Mouse (Mus musculus): ENCODE data around the gene Ctsc. TPM values are rescaled to one million over a fixed set of nuclear protein-coding genes. Genes with fewer than 3 reads are reported as not detected.

The Ctsc gene
- 10.6 TPM for polyA plus RNA-seq (2012; fragmentation: generic; extraction: Trizol)

GRCm38 (mm10) chr7:88277858-88278627 lies at the start of gene Ctsc:
Gene Ctsc, plus strand, starts transcription at chr7:88278085.
- Histone ChIP-seq H3ac (ENCODE audit: control insufficient read depth, insufficient read length) (no peak within 1 kb of the TSS), H3K4me3 (peak within 1 kb of the TSS; percentile 27), H3K79me2 (ENCODE audit: control insufficient read depth, insufficient read depth) (no peaks in the 10 kb centered on the region), H3K4me2 (ENCODE audit: low read depth) (peak within 1 kb of the TSS; percentile 56), H3K27me3 (ENCODE audit: control insufficient read depth, insufficient read depth, insufficient read length) (no peaks in the 10 kb centered on the region), H3K36me3 (ENCODE audit: control insufficient read depth, insufficient read depth) (no peaks in the 10 kb centered on the region)
- TF ChIP-seq MYOG (IDR thresholded peaks at IDR 0.05; ENCODE audit: control insufficient read depth in 1 of 3, insufficient read depth in 1 of 3, insufficient read length in 2 of 3, low read depth in 2 of 3) (no peak), E2F4 (IDR thresholded peaks at IDR 0.05; ENCODE audit: insufficient read depth) (no peak), POLR2A (IDR thresholded peaks at IDR 0.05; ENCODE audit: insufficient read length, low read depth) (peak; percentile 60)

GRCm38 (mm10) chr7:88229051-88229450 lies 48.8 kb upstream of the Ctsc start:
- no peak overlapping the region for H3K4me3 ChIP-seq
- no peaks in the 10 kb centered on the region for H3K36me3 ChIP-seq (ENCODE audit: control insufficient read depth, insufficient read depth)
- TF ChIP-seq SRF (IDR thresholded peaks at IDR 0.05; ENCODE audit: control insufficient read depth, insufficient read length, low read depth), result no peak
- TF ChIP-seq MYOD1 (IDR thresholded peaks at IDR 0.05; ENCODE audit: control insufficient read depth in 1 of 3, insufficient read length in 2 of 3, low read depth in 2 of 3), result no peak
- no peak for TF ChIP-seq TCF3 (IDR thresholded peaks at IDR 0.05; ENCODE audit: insufficient read length, low read depth)
- TF ChIP-seq MYOG (IDR thresholded peaks at IDR 0.05; ENCODE audit: control insufficient read depth in 1 of 3, insufficient read depth in 1 of 3, insufficient read length in 2 of 3, low read depth in 2 of 3), result no peak
- no peak for TF ChIP-seq POLR2A (IDR thresholded peaks at IDR 0.05; ENCODE audit: insufficient read length, low read depth)
- no peak for TF ChIP-seq CEBPB (IDR thresholded peaks at IDR 0.05; ENCODE audit: insufficient read depth, poor library complexity, severe bottlenecking)
- no peak for TF ChIP-seq E2F4 (IDR thresholded peaks at IDR 0.05; ENCODE audit: insufficient read depth)
- TF ChIP-seq MAX (IDR thresholded peaks at IDR 0.05; ENCODE audit: low read depth), result no peak
- TF ChIP-seq POLR2AphosphoS2 (IDR thresholded peaks at IDR 0.05; ENCODE audit: insufficient read length, low read depth), result no peak
- no peak for TF ChIP-seq USF1 (IDR thresholded peaks at IDR 0.05; ENCODE audit: low read depth)
- TF ChIP-seq TCF12 (IDR thresholded peaks at IDR 0.05; ENCODE audit: insufficient read depth, poor library complexity, severe bottlenecking), result no peak
- TF ChIP-seq REST (IDR thresholded peaks at IDR 0.05; ENCODE audit: insufficient read depth, insufficient read length), result no peak
- H3ac ChIP-seq (ENCODE audit: control insufficient read depth, insufficient read length), result no peak overlapping the region
- no peak overlapping the region for H3K4me2 ChIP-seq (ENCODE audit: low read depth)
- no peaks in the 10 kb centered on the region for H3K27me3 ChIP-seq (ENCODE audit: control insufficient read depth, insufficient read depth, insufficient read length)
- H3K79me2 ChIP-seq (ENCODE audit: control insufficient read depth, insufficient read depth), result no peaks in the 10 kb centered on the region

- H3K79me2 ChIP-seq (ENCODE audit: control insufficient read depth, insufficient read depth), result no peaks in the 10 kb centered on the region
- H3ac ChIP-seq (ENCODE audit: control insufficient read depth, insufficient read length), result no peak overlapping the region
- H3K36me3 ChIP-seq (ENCODE audit: control insufficient read depth, insufficient read depth), result no peaks in the 10 kb centered on the region
- H3K27me3 ChIP-seq (ENCODE audit: control insufficient read depth, insufficient read depth, insufficient read length), result no peaks in the 10 kb centered on the region
- no peak overlapping the region for H3K4me2 ChIP-seq (ENCODE audit: low read depth)
- H3K4me3 ChIP-seq, result no peak overlapping the region
- TF ChIP-seq POLR2A (IDR thresholded peaks at IDR 0.05; ENCODE audit: insufficient read length, low read depth) (no peak), MYOG (IDR thresholded peaks at IDR 0.05; ENCODE audit: control insufficient read depth in 1 of 3, insufficient read depth in 1 of 3, insufficient read length in 2 of 3, low read depth in 2 of 3) (no peak), TCF12 (IDR thresholded peaks at IDR 0.05; ENCODE audit: insufficient read depth, poor library complexity, severe bottlenecking) (no peak), MYOD1 (IDR thresholded peaks at IDR 0.05; ENCODE audit: control insufficient read depth in 1 of 3, insufficient read length in 2 of 3, low read depth in 2 of 3) (no peak), REST (IDR thresholded peaks at IDR 0.05; ENCODE audit: insufficient read depth, insufficient read length) (no peak), SRF (IDR thresholded peaks at IDR 0.05; ENCODE audit: control insufficient read depth, insufficient read length, low read depth) (no peak), MAX (IDR thresholded peaks at IDR 0.05; ENCODE audit: low read depth) (no peak), E2F4 (IDR thresholded peaks at IDR 0.05; ENCODE audit: insufficient read depth) (no peak), CEBPB (IDR thresholded peaks at IDR 0.05; ENCODE audit: insufficient read depth, poor library complexity, severe bottlenecking) (no peak), TCF3 (IDR thresholded peaks at IDR 0.05; ENCODE audit: insufficient read length, low read depth) (no peak), USF1 (IDR thresholded peaks at IDR 0.05; ENCODE audit: low read depth) (no peak), POLR2AphosphoS2 (IDR thresholded peaks at IDR 0.05; ENCODE audit: insufficient read length, low read depth) (no peak)
Measured at GRCm38 (mm10) chr7:88230121-88230520, 47.8 kb upstream of the Ctsc start.

- no peak overlapping the region for H3ac ChIP-seq (ENCODE audit: control insufficient read depth, insufficient read length)
- no peaks in the 10 kb centered on the region for H3K79me2 ChIP-seq (ENCODE audit: control insufficient read depth, insufficient read depth)
- TF ChIP-seq POLR2AphosphoS2 (IDR thresholded peaks at IDR 0.05; ENCODE audit: insufficient read length, low read depth) (no peak), MAX (IDR thresholded peaks at IDR 0.05; ENCODE audit: low read depth) (no peak), MYOG (IDR thresholded peaks at IDR 0.05; ENCODE audit: control insufficient read depth in 1 of 3, insufficient read depth in 1 of 3, insufficient read length in 2 of 3, low read depth in 2 of 3) (no peak), USF1 (IDR thresholded peaks at IDR 0.05; ENCODE audit: low read depth) (no peak)
- H3K27me3 ChIP-seq (ENCODE audit: control insufficient read depth, insufficient read depth, insufficient read length), result no peaks in the 10 kb centered on the region
- H3K4me3 ChIP-seq, result no peak overlapping the region
- H3K36me3 ChIP-seq (ENCODE audit: control insufficient read depth, insufficient read depth), result no peaks in the 10 kb centered on the region
- H3K4me2 ChIP-seq (ENCODE audit: low read depth), result no peak overlapping the region
Measured at GRCm38 (mm10) chr7:88230756-88231522, 46.9 kb upstream of the Ctsc start.

Measured in myocyte (in vitro differentiated cells).